Mouse (Mus musculus) right cerebral cortex, postnatal 25 days (tissue): ENCODE measurements around the gene Mzt1.
"Not testable (repeated sequence)": the region's sequence is repeated elsewhere in the genome, so short reads cannot be mapped to it uniquely, and the experiment has no call there.

Experiments used
- DNase-seq: peaks from one replicate; pipeline ENCODE4 v3.0.0; 2022

The Mzt1 gene

GRCm38 (mm10) chr14:99046031-99046781 lies at the start of gene Mzt1, which contains the start of gene Bora:
TSS of gene Mzt1 (minus strand) at chr14:99046134.
TSS of gene Bora (plus strand) at chr14:99046222.
- DNase-seq: peak; percentile 90

- no peak for DNase-seq
Observed at GRCm38 (mm10) chr14:99088947-99089346, 43.0 kb upstream of the Mzt1 start.

- no peak for DNase-seq
Observed at GRCm38 (mm10) chr14:99071146-99071545, 25.2 kb upstream of the Mzt1 start.

- DNase-seq: no peak
Observed at GRCm38 (mm10) chr14:99063091-99063490, 17.2 kb upstream of the Mzt1 start.

- peak; percentile 34 for DNase-seq
Observed at GRCm38 (mm10) chr14:99060616-99061015, 14.7 kb upstream of the Mzt1 start.

GRCm38 (mm10) chr14:99058959-99059586 lies 13.1 kb upstream of the Mzt1 start:
- DNase-seq: peak; percentile 26

- no peak for DNase-seq
Observed at GRCm38 (mm10) chr14:99046782-99047181, 848 bp upstream of the Mzt1 start.

GRCm38 (mm10) chr14:99045378-99046030 lies 430 bp downstream of the Mzt1 start:
- DNase-seq: no peak

GRCm38 (mm10) chr14:99044718-99045117 lies 1.2 kb downstream of the Mzt1 start:
- no peak for DNase-seq

GRCm38 (mm10) chr14:99044096-99044495 lies 1.8 kb downstream of the Mzt1 start:
- DNase-seq: no peak

- DNase-seq: no peak
Observed at GRCm38 (mm10) chr14:99043499-99043898, 2.4 kb downstream of the Mzt1 start.

- DNase-seq: no peak
Observed at GRCm38 (mm10) chr14:99041416-99041815, 4.5 kb downstream of the Mzt1 start.

- DNase-seq: not testable (repeated sequence)
Observed at GRCm38 (mm10) chr14:99039308-99039707, 6.6 kb downstream of the Mzt1 start.

GRCm38 (mm10) chr14:99037703-99038102 lies 8.2 kb downstream of the Mzt1 start:
- no peak for DNase-seq

GRCm38 (mm10) chr14:99036039-99036438 lies 9.9 kb downstream of the Mzt1 start:
- no peak for DNase-seq

- DNase-seq: not testable (repeated sequence)
Observed at GRCm38 (mm10) chr14:99034851-99035250, 11.1 kb downstream of the Mzt1 start.

GRCm38 (mm10) chr14:99032596-99032995 lies 13.3 kb downstream of the Mzt1 start:
- DNase-seq: no peak

- no peak for DNase-seq
Observed at GRCm38 (mm10) chr14:99031337-99031873, 14.5 kb downstream of the Mzt1 start.

GRCm38 (mm10) chr14:99029987-99030386 lies 15.9 kb downstream of the Mzt1 start:
- DNase-seq: no peak

- no peak for DNase-seq
Observed at GRCm38 (mm10) chr14:99022346-99023086, 23.4 kb downstream of the Mzt1 start.

- no peak for DNase-seq
Observed at GRCm38 (mm10) chr14:99019136-99019808, 26.7 kb downstream of the Mzt1 start.

- DNase-seq: no peak
Observed at GRCm38 (mm10) chr14:99018691-99019090, 27.2 kb downstream of the Mzt1 start.
